10 mouse cellular contexts compared by ENCODE assay signal in the genomic region with DNA sequence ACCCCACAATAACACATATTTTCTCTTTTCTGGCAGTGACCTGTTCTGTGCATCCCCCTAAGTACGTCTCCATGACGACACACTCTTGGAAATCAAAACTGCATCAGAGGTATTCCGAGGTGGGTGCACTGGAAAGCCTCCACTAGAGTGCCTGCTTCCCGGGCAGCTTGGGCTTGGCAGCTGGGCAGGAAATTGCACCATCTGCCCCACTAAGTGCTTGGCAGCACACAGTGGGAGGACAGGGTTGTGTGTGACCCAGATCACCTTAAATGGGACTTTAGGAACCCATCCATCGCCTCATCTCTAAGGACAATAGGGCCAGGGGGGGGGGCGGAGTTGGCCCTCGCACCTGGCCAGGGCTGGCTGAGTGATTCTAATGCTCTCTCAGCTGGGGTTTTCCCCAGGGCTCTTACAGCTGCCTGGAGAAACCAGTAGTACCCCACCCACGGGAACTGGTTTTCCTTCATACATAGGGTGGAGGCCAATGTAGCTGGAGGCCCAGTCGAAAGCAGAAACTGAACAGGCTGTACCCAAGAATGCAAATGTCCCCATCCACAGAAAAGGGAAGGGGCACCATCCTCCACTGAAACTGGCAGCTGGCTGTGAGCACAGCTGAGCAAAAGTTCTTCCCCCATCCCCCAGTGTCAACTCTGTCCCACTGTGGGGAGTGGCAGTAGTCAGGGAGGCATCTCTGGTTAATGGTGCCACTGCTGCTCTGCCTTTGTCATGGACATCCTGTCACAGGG.
DNase-seq lines count a peak whose midpoint lies in the region; TF ChIP-seq lines count a peak whose summit lies in the region.
"Had no signal": no experiment of that assay in that cellular context is flagged by ENCODE, and none has a peak within 500 bp of the region (broad histone marks: within the 10 kb centered on the region; RNA-seq: fewer than 3 reads in every experiment).

No protein-coding gene starts in this region.

- no peak overlapping the region for H3K4me3 ChIP-seq in brown adipose tissue, adult 24 weeks (ENCODE audit: insufficient read depth, low read depth, low read length)
- no peak overlapping the region for H3K4me3 ChIP-seq in left cerebral cortex, adult 2 months
- H3K4me3 ChIP-seq: lung, embryonic 15.5 days had no signal

- intact Hi-C loops in left cerebral cortex, adult 2 months (cut with DNase I) = no loop called here

- DNase-seq in layer of hippocampus, adult 9-11 months = peak; percentile 38
- DNase-seq in layer of hippocampus, postnatal 36 days = no peak
- peak; percentile 34 for DNase-seq in lung, postnatal 10 days
- DNase-seq in splenic B cell, adult 2 months (ENCODE audit: low read depth, low spot score) = peak; percentile 86
- DNase-seq in left cerebral cortex, adult 2 months (ENCODE audit: extremely low spot score in 1 of 2, low spot score in 2 of 2) = no peak
- no peak for DNase-seq in right cerebral cortex, adult 18-20 months
- DNase-seq: cerebellum, adult 9-10 months; kidney, postnatal 10 days had no signal

- H3K4me1 ChIP-seq in brown adipose tissue, adult 24 weeks (ENCODE audit: control insufficient read depth, insufficient read depth, insufficient read length, low read length) = no peaks in the 10 kb centered on the region; the same call in 1 of the 2 replicates

- 0 out of 2 replicates have a peak overlapping the region, but pooled peaks have one; percentile 5 for H3K27ac ChIP-seq in brown adipose tissue, adult 24 weeks (replicated peaks; ENCODE audit: low read depth, low read length)
- H3K27ac ChIP-seq in left cerebral cortex, adult 2 months = no peak overlapping the region
- H3K27ac ChIP-seq: lung, embryonic 15.5 days had no signal

- H3K27me3 ChIP-seq in splenic B cell, adult 2 months (ENCODE audit: control insufficient read depth, insufficient read depth, low read length, poor library complexity, severe bottlenecking) = no peaks in the 10 kb centered on the region
- H3K27me3 ChIP-seq: lung, embryonic 15.5 days had no signal

- no peak for TF ChIP-seq CTCF in left cerebral cortex, adult 2 months (IDR thresholded peaks at IDR 0.05)

- H3K36me3 ChIP-seq in splenic B cell, adult 2 months (ENCODE audit: control insufficient read depth, insufficient read depth, low read length, poor library complexity, severe bottlenecking) = no peaks in the 10 kb centered on the region
- H3K36me3 ChIP-seq: lung, embryonic 15.5 days had no signal

Comparison
In these comparisons a context has a peak if more than half of its experiments do, and no peak if none do; other contexts are left out.
1. DNase-seq: peak in layer of hippocampus, adult 9-11 months (single experiment), lung, postnatal 10 days (single experiment) and splenic B cell, adult 2 months (single experiment); none in layer of hippocampus, postnatal 36 days (0 of 2), left cerebral cortex, adult 2 months (0 of 2) and right cerebral cortex, adult 18-20 months (single experiment).